Mouse (Mus musculus) gastrocnemius, postnatal 14 days (tissue): ENCODE results near the gene Ccdc144b. TPM values are rescaled to one million over a fixed set of nuclear protein-coding genes. Genes with fewer than 3 reads are reported as not detected.
A peak's percentile ranks its signal among the peaks of the same experiment; 100 is the strongest.

Experiments used
- DNase-seq: peaks from one replicate; pipeline ENCODE4 v3.0.0; 2021; ENCODE audit warnings: mixed read lengths
- intact Hi-C: fragments of 180-260 bp; cut with DNase I; formaldehyde crosslinking; loops from one replicate; pipeline ENCODE4 v1.15.1; 2025; ENCODE audit warnings: low total_unique reads
- total RNA-seq, 2 experiments: library from RNA; stranded (reverse); gene quantifications; 2 replicates each; pipeline ENCODE4 v1.2.3; 2021

The Ccdc144b gene
- total RNA-seq, 2 experiments from 2014 or later: not detected

- DNase-seq: no peak
- intact Hi-C loops: no loop called here
Measured at GRCm38 (mm10) chr3:36044520-36044919, 8.8 kb downstream of the Ccdc144b start.

- intact Hi-C loops: no loop called here
- no peak for DNase-seq
Measured at GRCm38 (mm10) chr3:36031740-36032510, 21.4 kb downstream of the Ccdc144b start.

- DNase-seq: no peak
- intact Hi-C loops: no loop called here
Measured at GRCm38 (mm10) chr3:36029993-36030392, 23.4 kb downstream of the Ccdc144b start.

GRCm38 (mm10) chr3:36025732-36026131 lies 27.6 kb downstream of the Ccdc144b start:
- DNase-seq: no peak
- intact Hi-C loops: no loop called here

GRCm38 (mm10) chr3:36011239-36011638 lies 42.1 kb downstream of the Ccdc144b start:
- DNase-seq: no peak
- intact Hi-C loops: no loop called here

GRCm38 (mm10) chr3:36008411-36009154 lies 44.8 kb downstream of the Ccdc144b start:
- intact Hi-C loops: no loop called here
- no peak for DNase-seq

GRCm38 (mm10) chr3:36004028-36004895 lies 49.1 kb downstream of the Ccdc144b start:
- no peak for DNase-seq
- intact Hi-C loops: no loop called here

- intact Hi-C loops: no loop called here
- DNase-seq: peak; percentile 93
Measured at GRCm38 (mm10) chr3:36000275-36001239, 52.8 kb downstream of the Ccdc144b start, which contains the start of gene Mccc1. Gene Mccc1, minus strand, starts transcription at chr3:36000678.

- intact Hi-C loops: no loop called here
- no peak for DNase-seq
Measured at GRCm38 (mm10) chr3:35994552-35995531, 58.5 kb downstream of the Ccdc144b start.

GRCm38 (mm10) chr3:35990715-35991114 lies 62.6 kb downstream of the Ccdc144b start:
- DNase-seq: no peak
- intact Hi-C loops: no loop called here

GRCm38 (mm10) chr3:35988031-35988430 lies 65.3 kb downstream of the Ccdc144b start:
- no peak for DNase-seq
- intact Hi-C loops: no loop called here

- no peak for DNase-seq
- intact Hi-C loops: no loop called here
Measured at GRCm38 (mm10) chr3:35986266-35986665, 67.1 kb downstream of the Ccdc144b start.

- DNase-seq: no peak
- intact Hi-C loops: loop anchor here (10.0 kb wide), 1 partner anchor 279 kb away; no protein-coding TSS in a partner anchor
Measured at GRCm38 (mm10) chr3:35973551-35973950, 79.8 kb downstream of the Ccdc144b start.

- DNase-seq: no peak
Measured at GRCm38 (mm10) chr3:35972985-35973384, 80.4 kb downstream of the Ccdc144b start.

GRCm38 (mm10) chr3:35971149-35971548 lies 82.2 kb downstream of the Ccdc144b start:
- DNase-seq: no peak
- intact Hi-C loops: loop anchor here (10.0 kb wide), 1 partner anchor 276 kb away; no protein-coding TSS in a partner anchor

More at GRCm38 (mm10) chr3:35972985-35973384, 80.4 kb downstream of the Ccdc144b start:
- intact Hi-C loops: loop anchor here (10.0 kb wide), 1 partner anchor 278 kb away; no protein-coding TSS in a partner anchor

GRCm38 (mm10) chr3:35970441-35970840 lies 82.9 kb downstream of the Ccdc144b start:
- no peak for DNase-seq
- intact Hi-C loops: loop anchor here (10.0 kb wide), 1 partner anchor 276 kb away; no protein-coding TSS in a partner anchor

GRCm38 (mm10) chr3:35967366-35967921 lies 85.9 kb downstream of the Ccdc144b start:
- intact Hi-C loops: no loop called here
- no peak for DNase-seq
